Mouse (Mus musculus) kidney, adult 2 months (tissue): Measurements from ENCODE around the gene Emid1. TPM values are rescaled to one million over a fixed set of nuclear protein-coding genes. Genes with fewer than 3 reads are reported as not detected.
A peak's percentile ranks its signal among the peaks of the same experiment; 100 is the strongest.

Experiments
- DNase-seq: peaks from one replicate; pipeline ENCODE4 v3.0.0; 2021
- H3K27ac ChIP-seq: fragments of 200-500 bp; 2 replicates; pipeline ENCODE4 v1.5.1; 2012; ENCODE audit warnings: low read depth, low read length, control low read depth, inconsistent platforms; ENCODE audit not compliant: insufficient read depth
- H3K27me3 ChIP-seq: fragments of 200-500 bp; replicated peaks from 2 replicates; pipeline ENCODE4 v1.6.1; 2012; ENCODE audit warnings: mild to moderate bottlenecking, moderate library complexity, low read length, inconsistent platforms; ENCODE audit not compliant: control insufficient read depth, insufficient read depth
- H3K36me3 ChIP-seq: fragments of 200-500 bp; 2 replicates; pipeline ENCODE4 v1.6.1; 2012; ENCODE audit warnings: mild to moderate bottlenecking, moderate library complexity, low read length, inconsistent platforms; ENCODE audit not compliant: control insufficient read depth, insufficient read depth
- H3K4me1 ChIP-seq: fragments of 200-500 bp; 2 replicates; pipeline ENCODE4 v1.6.1; 2011; ENCODE audit warnings: low read length; ENCODE audit not compliant: control insufficient read depth, insufficient read depth
- H3K4me3 ChIP-seq: fragments of 200-500 bp; 2 replicates; pipeline ENCODE4 v1.5.1; 2011; ENCODE audit warnings: mild to moderate bottlenecking, low read depth, low read length, control low read depth; ENCODE audit not compliant: insufficient read depth
- CTCF ChIP-seq: fragments of 200-500 bp; conservative IDR thresholded peaks from 2 replicates; pipeline ENCODE4 v1.5.1; 2011; ENCODE audit warnings: low read depth, mild to moderate bottlenecking, control low read depth, low read length, moderate library complexity, mixed read lengths; ENCODE audit not compliant: insufficient read depth, insufficient read length
- POLR2A ChIP-seq: fragments of 200-500 bp; IDR thresholded peaks from one replicate; pipeline ENCODE4 v1.6.1; 2011; ENCODE audit warnings: low read depth, low read length, control low read depth
- WGBS: fragments of 180-500 bp; shearing (Covaris S2); methylation state at CpG from one replicate; pipeline ENCODE4 v1.1.7; 2018; 5-methylcytosine and 5-hydroxymethylcytosine counted together
- polyA plus RNA-seq: library from polyadenylated mRNA; depleted of rRNA; stranded (reverse); fragments of >200 nt; gene quantifications from 2 replicates; pipeline ENCODE4 v1.2.3, GENCODE M21; 2012

The Emid1 gene
- polyA plus RNA-seq, 1 experiment: 21.9 TPM

GRCm38 (mm10) chr11:5135914-5136313, 16.1 kb downstream of the Emid1 start:
- Histone ChIP-seq H3K36me3 (no peaks in the 10 kb centered on the region), H3K4me1 (no peaks in the 10 kb centered on the region), H3K27me3 (no peaks in the 10 kb centered on the region), H3K4me3 (no peak overlapping the region), H3K27ac (no peak overlapping the region)
- TF ChIP-seq POLR2A: no peak
- TF ChIP-seq CTCF: no peak
- 71% methylated on average over 11 of the region's 11 CpGs for WGBS
- DNase-seq: peak; percentile 60

DNA sequence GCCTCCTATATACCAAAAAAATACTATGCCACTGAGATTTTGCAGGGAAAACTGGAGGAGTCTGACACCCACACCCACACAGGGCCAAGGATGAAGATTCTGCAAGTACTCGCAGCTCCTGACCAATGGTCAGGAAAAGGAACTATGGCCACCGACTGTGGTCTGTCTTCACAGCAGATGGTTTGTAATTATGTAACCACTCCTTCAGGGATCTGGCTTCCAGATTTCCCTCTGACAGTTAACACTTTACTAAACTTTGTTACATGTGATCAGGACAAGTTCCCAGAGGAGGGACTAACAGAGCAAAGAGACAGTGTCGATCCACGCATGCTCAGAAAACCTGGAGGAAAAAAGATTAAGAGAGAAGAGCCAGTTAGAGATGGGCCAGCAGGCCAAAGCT, 19.3 kb downstream of the Emid1 start:
- no peaks in the 10 kb centered on the region for H3K36me3 ChIP-seq
- H3K4me1 ChIP-seq: no peaks in the 10 kb centered on the region
- no peak overlapping the region for H3K4me3 ChIP-seq
- no peak for TF ChIP-seq POLR2A
- no peak for TF ChIP-seq CTCF
- WGBS: 45% methylated on average over 4 of the region's 4 CpGs
- peak; percentile 57 for DNase-seq
- no peak overlapping the region for H3K27ac ChIP-seq
- H3K27me3 ChIP-seq: no peaks in the 10 kb centered on the region

DNA sequence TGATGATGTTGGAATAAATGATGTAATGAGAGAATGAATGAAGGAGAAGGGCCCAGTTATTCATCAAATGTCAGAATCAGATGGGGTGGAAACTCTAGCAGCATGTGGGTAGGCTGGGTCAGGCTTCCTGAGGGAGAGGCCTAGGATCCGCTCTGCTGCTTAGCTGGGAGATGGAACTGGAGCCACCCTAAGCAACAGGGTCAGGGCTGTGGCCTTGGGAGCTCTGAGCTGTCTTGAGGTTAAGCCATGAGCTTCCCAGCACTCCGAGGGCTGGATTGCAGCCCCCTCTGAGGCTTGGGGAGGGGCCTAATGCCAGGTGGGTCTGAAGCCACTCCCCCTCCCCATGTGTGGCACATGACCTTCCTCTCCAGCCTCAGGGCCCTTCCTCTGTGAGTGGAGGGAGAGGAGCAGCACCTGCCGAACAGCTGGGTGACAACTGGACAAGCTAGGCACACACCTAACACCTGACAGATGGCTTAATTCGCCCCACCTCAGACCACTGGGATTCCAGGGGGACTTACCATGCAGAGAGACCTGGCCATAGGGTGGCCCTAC, 21.9 kb downstream of the Emid1 start:
- H3K4me1 ChIP-seq: no peaks in the 10 kb centered on the region
- no peak overlapping the region for H3K4me3 ChIP-seq
- H3K27me3 ChIP-seq: no peaks in the 10 kb centered on the region
- no peak overlapping the region for H3K27ac ChIP-seq
- TF ChIP-seq CTCF (no peak), POLR2A (no peak)
- H3K36me3 ChIP-seq: no peaks in the 10 kb centered on the region
- no peak for DNase-seq
- WGBS: 86% methylated on average over 4 of the region's 4 CpGs

- 34% methylated on average over 5 of the region's 5 CpGs for WGBS
- no peak for TF ChIP-seq POLR2A
- TF ChIP-seq CTCF: no peak
- H3K27ac ChIP-seq: no peak overlapping the region
- H3K4me3 ChIP-seq: no peak overlapping the region
- no peaks in the 10 kb centered on the region for H3K36me3 ChIP-seq
- no peaks in the 10 kb centered on the region for H3K27me3 ChIP-seq
- H3K4me1 ChIP-seq: no peaks in the 10 kb centered on the region
- no peak for DNase-seq
Observed at GRCm38 (mm10) chr11:5129035-5129480, 23.0 kb downstream of the Emid1 start.

DNA sequence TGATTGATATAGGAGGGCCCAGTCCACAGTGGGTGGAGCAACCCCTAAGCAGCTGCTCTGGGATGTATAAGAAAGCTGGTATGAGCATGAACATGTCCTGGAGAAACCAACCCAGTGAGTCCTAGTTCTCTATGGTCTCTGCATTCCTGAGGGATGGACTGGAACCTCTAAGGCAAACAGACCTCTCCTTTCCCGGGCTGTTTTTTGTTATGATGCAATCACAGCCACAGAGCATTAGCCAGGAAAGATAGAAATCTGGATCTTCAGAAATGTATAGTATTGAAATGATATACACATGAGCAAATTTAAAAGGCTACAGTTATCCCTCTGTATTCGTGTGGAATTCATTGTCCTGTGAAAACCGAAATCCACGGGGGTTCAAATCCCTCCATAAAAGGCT, 26.3 kb downstream of the Emid1 start:
- 84% methylated on average over 4 of the region's 4 CpGs for WGBS

DNA sequence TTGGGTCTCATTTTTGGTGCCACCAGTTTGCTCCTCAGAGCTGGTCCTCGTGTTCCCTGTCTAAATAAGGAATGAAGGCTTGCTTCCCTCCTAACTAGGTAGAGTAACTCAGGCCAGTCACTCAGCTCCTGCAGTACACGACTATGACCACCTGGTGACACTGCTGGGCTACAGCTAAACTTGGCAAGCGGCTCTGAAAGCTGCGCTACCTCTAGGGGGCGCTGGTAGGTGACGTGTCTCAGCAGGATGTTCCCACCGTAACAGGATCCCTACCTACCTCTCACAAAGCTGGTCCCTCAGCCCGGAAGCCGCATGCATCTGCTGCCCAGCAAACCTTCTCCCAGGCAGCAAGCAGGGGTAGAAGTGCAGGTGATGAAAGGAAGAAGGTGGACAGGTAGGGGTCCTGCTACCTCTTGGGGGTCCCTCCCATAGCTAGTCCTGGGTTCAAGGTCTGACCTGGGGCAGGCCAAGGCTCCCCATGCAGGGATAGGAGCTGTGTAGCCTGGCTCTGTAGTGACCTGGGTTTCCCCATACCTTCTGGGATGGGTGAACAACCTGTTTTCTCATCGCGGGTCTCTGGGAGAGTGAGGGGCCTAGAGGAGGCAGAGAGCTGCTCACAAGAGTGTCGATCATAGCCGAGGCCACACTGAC, 37.0 kb downstream of the Emid1 start:
- no peaks in the 10 kb centered on the region for H3K36me3 ChIP-seq
- no peak overlapping the region for H3K27ac ChIP-seq
- no peaks in the 10 kb centered on the region for H3K27me3 ChIP-seq
- 27% methylated on average over 13 of the region's 13 CpGs for WGBS
- TF ChIP-seq POLR2A (no peak), CTCF (peak; percentile 100; the same call in 1 of the 2 replicates)
- H3K4me1 ChIP-seq: no peaks in the 10 kb centered on the region
- DNase-seq: peak; percentile 90
- no peak overlapping the region for H3K4me3 ChIP-seq

More for the DNA sequence above, 26.3 kb downstream of the Emid1 start:
- TF ChIP-seq POLR2A: no peak
- TF ChIP-seq CTCF: no peak
- no peaks in the 10 kb centered on the region for H3K36me3 ChIP-seq
- no peaks in the 10 kb centered on the region for H3K27me3 ChIP-seq
- no peak overlapping the region for H3K4me3 ChIP-seq
- H3K4me1 ChIP-seq: no peaks in the 10 kb centered on the region
- H3K27ac ChIP-seq: no peak overlapping the region
- DNase-seq: no peak

DNA sequence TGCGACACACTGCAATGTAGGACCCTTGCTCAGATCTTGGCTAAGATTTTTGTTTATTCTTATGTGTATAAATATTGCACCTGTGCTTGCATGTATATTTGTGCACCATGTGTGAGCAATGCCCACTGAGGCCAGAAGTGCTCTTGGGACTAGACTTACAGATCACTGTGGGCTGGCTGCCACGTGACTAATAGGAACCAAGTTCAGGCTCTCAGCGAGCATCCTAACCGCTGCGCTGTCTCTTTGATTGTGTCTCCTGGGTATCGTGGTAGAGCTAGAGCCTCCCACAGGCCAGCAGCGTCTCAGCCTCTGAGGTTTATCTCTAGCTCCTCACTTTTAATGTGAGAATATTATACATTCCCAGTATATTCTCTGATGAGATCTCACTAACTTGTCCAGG, 38.4 kb downstream of the Emid1 start:
- WGBS: 95% methylated on average over 7 of the region's 7 CpGs
- Histone ChIP-seq H3K4me3 (no peak overlapping the region), H3K4me1 (no peaks in the 10 kb centered on the region), H3K36me3 (no peaks in the 10 kb centered on the region), H3K27me3 (no peaks in the 10 kb centered on the region), H3K27ac (no peak overlapping the region)
- TF ChIP-seq POLR2A (no peak), CTCF (no peak)
- DNase-seq: no peak
